Mouse (Mus musculus) embryonic facial prominence, embryonic 11.5 days (tissue): Measurements from ENCODE around the gene Hopx. TPM values are rescaled to one million over a fixed set of nuclear protein-coding genes. Genes with fewer than 3 reads are reported as not detected.

Experiments
- ATAC-seq: fragments of 200-750 bp; cut with Nextera tagmentation; replicated peaks from 2 replicates; pipeline ENCODE4 v1.8.0; 2017; ENCODE audit warnings: low read depth; ENCODE audit not compliant: insufficient number of reproducible peaks, low FRiP score, low TSS enrichment
- DNase-seq: peaks from one replicate; pipeline ENCODE4 v3.0.0-alpha.2; 2015; ENCODE audit warnings: low spot score
- H3K27ac ChIP-seq: fragments of 300-500 bp; sonication (generic); replicated peaks from 2 replicates; pipeline ENCODE4 v1.5.1; 2014; ENCODE audit warnings: mild to moderate bottlenecking, low read depth, low read length, control low read depth
- H3K27me3 ChIP-seq: fragments of 300-500 bp; sonication (generic); 2 replicates; pipeline ENCODE4 v1.6.1; 2014; ENCODE audit warnings: mild to moderate bottlenecking, low read length, moderate library complexity, mixed read lengths; ENCODE audit not compliant: control insufficient read depth, insufficient read depth
- H3K36me3 ChIP-seq: fragments of 300-500 bp; sonication (generic); replicated peaks from 2 replicates; pipeline ENCODE4 v1.6.1; 2014; ENCODE audit warnings: low read depth, mild to moderate bottlenecking, low read length, moderate library complexity, mixed read lengths; ENCODE audit not compliant: control insufficient read depth, insufficient read depth
- H3K4me1 ChIP-seq: fragments of 300-500 bp; sonication (generic); 2 replicates; pipeline ENCODE4 v1.6.1; 2014; ENCODE audit warnings: low read length, mixed read lengths; ENCODE audit not compliant: control insufficient read depth, insufficient read depth
- H3K4me2 ChIP-seq: fragments of 300-500 bp; sonication (generic); 2 replicates; pipeline ENCODE4 v1.6.1; 2014; ENCODE audit warnings: low read depth, mild to moderate bottlenecking, control low read depth, low read length, moderate library complexity
- H3K4me3 ChIP-seq: fragments of 300-500 bp; sonication (generic); 2 replicates; pipeline ENCODE4 v1.5.1; 2014; ENCODE audit warnings: low read depth, low read length, control low read depth
- H3K9ac ChIP-seq: fragments of 300-500 bp; sonication (generic); replicated peaks from 2 replicates; pipeline ENCODE4 v1.6.1; 2014; ENCODE audit warnings: mild to moderate bottlenecking, control low read depth, low read length
- H3K9me3 ChIP-seq: fragments of 300-500 bp; sonication (generic); replicated peaks from 2 replicates; pipeline ENCODE4 v1.6.1; 2016; ENCODE audit warnings: mild to moderate bottlenecking, low read length, inconsistent platforms, mixed read lengths; ENCODE audit not compliant: control insufficient read depth
- WGBS: fragments of 180-500 bp; shearing (Covaris S2); extraction: QIAGEN DNeasy Blood & Tissue Kit; methylation state at CpG from one replicate; pipeline ENCODE4 v1.1.7; 2014; 5-methylcytosine and 5-hydroxymethylcytosine counted together
- polyA plus RNA-seq: library from polyadenylated mRNA; unstranded; fragments of >200 nt; fragmentation: Nextera tagmentation; extraction: Ambion mirVana; gene quantifications from 2 replicates; pipeline ENCODE4 v1.2.1, GENCODE M21; 2014

The Hopx gene
- polyA plus RNA-seq, 1 experiment from 2014 or later = 0.31 TPM

DNA sequence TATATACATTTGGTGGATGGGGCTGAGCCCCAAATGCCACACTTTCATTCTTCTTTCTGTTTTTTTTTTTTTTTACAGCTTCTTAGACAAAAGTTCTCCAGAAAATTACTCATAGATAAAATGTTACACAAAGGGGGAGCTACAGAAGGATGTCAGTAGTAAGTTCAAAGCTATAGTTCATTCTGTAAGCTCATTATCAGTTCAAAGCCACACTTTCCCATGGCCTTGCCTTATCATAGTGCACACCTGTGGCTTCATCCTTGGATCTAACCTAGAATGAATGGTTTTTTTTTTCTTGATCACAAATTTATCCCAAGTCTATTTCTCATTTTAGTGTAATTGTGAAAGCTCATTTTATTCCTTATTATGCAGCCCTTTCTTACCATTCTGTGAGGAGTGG is 75.5 kb downstream of the Hopx start:
- Histone ChIP-seq H3K4me1 (no peaks in the 10 kb centered on the region), H3K4me3 (no peak overlapping the region), H3K27me3 (no peaks in the 10 kb centered on the region), H3K4me2 (no peak overlapping the region), H3K36me3 (no peaks in the 10 kb centered on the region), H3K9ac (no peak overlapping the region), H3K27ac (no peak overlapping the region), H3K9me3 (no peaks in the 10 kb centered on the region)
- no peak for ATAC-seq
- DNase-seq = no peak

DNA sequence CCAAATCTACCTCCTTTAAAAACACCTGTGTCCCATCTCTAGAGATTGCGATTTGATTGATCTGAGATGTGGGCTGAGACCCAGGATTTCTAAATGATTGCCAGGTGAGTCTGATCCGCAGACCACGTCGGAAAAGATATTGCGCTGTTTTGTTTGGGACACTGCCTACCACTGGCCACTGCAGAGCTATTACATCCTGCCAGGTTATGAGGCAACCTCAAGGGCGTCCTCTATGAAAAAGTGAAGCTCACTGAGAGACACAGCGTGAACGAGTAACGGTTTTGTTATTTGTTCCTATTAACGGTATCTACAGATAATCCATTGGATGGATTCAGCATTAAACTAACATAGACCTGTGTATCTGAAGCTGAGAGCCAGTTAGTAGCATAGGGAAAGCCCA is 76.5 kb downstream of the Hopx start:
- H3K4me1 ChIP-seq = no peaks in the 10 kb centered on the region
- H3K27ac ChIP-seq = no peak overlapping the region
- H3K36me3 ChIP-seq = no peaks in the 10 kb centered on the region
- no peak for DNase-seq
- no peaks in the 10 kb centered on the region for H3K9me3 ChIP-seq
- no peak overlapping the region for H3K4me2 ChIP-seq
- H3K9ac ChIP-seq = no peak overlapping the region
- no peak for ATAC-seq
- WGBS = 84% methylated on average over 10 of the region's 10 CpGs
- H3K4me3 ChIP-seq = no peak overlapping the region
- H3K27me3 ChIP-seq = no peaks in the 10 kb centered on the region

Other genes starting within 250 kb of the Hopx start
- gene Aasdh, start 209.6 kb downstream of the Hopx start, polyA plus RNA-seq = 17.5 and 18.5 TPM in 2 replicates
- 455 and 466 TPM in 2 replicates for gene Paics, start 163.8 kb downstream of the Hopx start, polyA plus RNA-seq
- 41.9 and 49.6 TPM in 2 replicates for gene Ppat, start 163.5 kb downstream of the Hopx start, polyA plus RNA-seq
- gene Srp72, start 140.4 kb downstream of the Hopx start, polyA plus RNA-seq = 87.4 and 89.5 TPM in 2 replicates
- not detected in 2 replicates for gene Arl9, start 111.1 kb downstream of the Hopx start, polyA plus RNA-seq
- 0.13 TPM in 1 of 2 replicates, not detected in the other for gene Thegl, start 99.1 kb downstream of the Hopx start, polyA plus RNA-seq
- gene Spink2, start 96.3 kb upstream of the Hopx start, polyA plus RNA-seq = 1.3 TPM in 2 replicates
- 49.4 and 52.2 TPM in 2 replicates for gene Rest, start 150.4 kb upstream of the Hopx start, polyA plus RNA-seq
- gene Noa1, start 195.0 kb upstream of the Hopx start, polyA plus RNA-seq = 29.2 and 36.4 TPM in 2 replicates
- gene Polr2b, start 195.0 kb upstream of the Hopx start, polyA plus RNA-seq = 104 and 109 TPM in 2 replicates